Mouse (Mus musculus): Measurements from ENCODE around the gene Ikbke. TPM values are rescaled to one million over a fixed set of nuclear protein-coding genes. Genes with fewer than 3 reads are reported as not detected.

Ikbke gene
- total and polyA plus RNA-seq, 3 experiments, result 14.0 to 43.8 (median 29.5) TPM

DNA sequence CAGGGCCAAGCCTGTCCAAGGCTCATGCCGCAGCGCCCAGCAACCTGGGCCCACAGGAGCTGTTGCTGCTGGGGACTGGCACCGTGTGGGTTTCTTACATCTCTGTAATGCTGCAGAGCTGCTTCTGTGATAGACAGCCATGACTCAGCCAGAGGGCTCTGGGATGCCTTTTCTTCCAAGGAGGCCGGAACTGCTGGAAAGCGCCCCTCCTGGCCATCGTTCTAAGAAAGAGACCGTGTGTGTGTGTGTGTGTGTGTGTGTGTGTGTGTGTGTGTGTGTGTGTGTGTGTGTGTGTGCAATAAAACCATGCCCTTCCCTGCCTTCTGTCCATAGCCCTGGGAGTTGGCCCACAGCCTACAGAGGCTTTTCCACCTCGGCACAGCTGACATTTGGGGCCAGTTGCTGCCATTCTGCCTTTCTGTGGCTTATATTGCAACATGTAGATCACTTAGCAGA is 69.4 kb downstream of the Ikbke start:
- Histone ChIP-seq H3K9ac (ENCODE audit: insufficient read depth, low read depth) (no peak overlapping the region), H3K4me3 (replicated peaks in 1 of 3; ENCODE audit: low read depth in 2 of 3, low read length in 2 of 3, poor library complexity in 1 of 3) (no peak overlapping the region), H3K79me2 (replicated peaks; ENCODE audit: control insufficient read depth, extremely low read depth, insufficient read depth, poor library complexity, severe bottlenecking) (no peaks in the 10 kb centered on the region), H3K4me1 (ENCODE audit: control insufficient read depth in 1 of 2, insufficient read depth in 2 of 2) (peaks cover 2 to 11% of the 10 kb centered on the region in 2 experiments; a peak in 2 of 4 replicates), H3K36me3 (replicated peaks in 1 of 2; ENCODE audit: control insufficient read depth in 1 of 2, insufficient read depth in 1 of 2, low read length in 1 of 2) (no peaks in the 10 kb centered on the region), H3K27ac (ENCODE audit: insufficient read depth, low read depth) (no peak overlapping the region), H3K4me2 (ENCODE audit: insufficient read depth, low read depth, poor library complexity, severe bottlenecking) (no peak overlapping the region), H3K27me3 (replicated peaks) (peaks cover 2% of the 10 kb centered on the region), H3K9me3 (replicated peaks; ENCODE audit: low read length) (no peaks in the 10 kb centered on the region)
- TF ChIP-seq MAX (IDR thresholded peaks at IDR 0.05; ENCODE audit: low read length), result no peak
- no peak for TF ChIP-seq HCFC1 (IDR thresholded peaks at IDR 0.05; ENCODE audit: low read depth, low read length)
- no peak for TF ChIP-seq ZMIZ1 (IDR thresholded peaks at IDR 0.05; ENCODE audit: low read depth, low read length)
- no peak for TF ChIP-seq CHD1 (IDR thresholded peaks at IDR 0.05; ENCODE audit: low read depth, low read length)
- no peak for TF ChIP-seq CHD2 (IDR thresholded peaks at IDR 0.05; ENCODE audit: low read length)
- in situ Hi-C loops (cut with MboI; ENCODE audit: low pct_ligation_motif_present, low pct_unique_long_range_greater_than_20kb, low sequenced_read_pairs), result no loop called here
- dilution Hi-C loops (cut with MboI; ENCODE audit: extremely low pct_ligation_motif_present, extremely low pct_unique_long_range_greater_than_20kb, low sequenced_read_pairs), result no loop called here
- no peak for DNase-seq (ENCODE audit: extremely low read depth)

- DNase-seq (ENCODE audit: extremely low read depth), result no peak
- no peak overlapping the region for H3K9ac ChIP-seq (ENCODE audit: insufficient read depth, low read depth)
- in situ Hi-C loops (cut with MboI; ENCODE audit: low pct_ligation_motif_present, low pct_unique_long_range_greater_than_20kb, low sequenced_read_pairs), result no loop called here
- TF ChIP-seq ELF1 (IDR thresholded peaks at IDR 0.05; ENCODE audit: low read depth, low read length) (no peak), TBP (conservative IDR thresholded peaks at IDR 0.05; ENCODE audit: low read depth, low read length) (no peak), MEF2A (IDR thresholded peaks at IDR 0.05; ENCODE audit: borderline replicate concordance, low read depth, low read length) (no peak), SMC3 (IDR thresholded peaks at IDR 0.05; ENCODE audit: low read depth, low read length) (no peak), POLR2AphosphoS2 (IDR thresholded peaks at IDR 0.05; ENCODE audit: low read depth, low read length) (no peak), ZMIZ1 (IDR thresholded peaks at IDR 0.05; ENCODE audit: low read depth, low read length) (no peak), MXI1 (IDR thresholded peaks at IDR 0.05; ENCODE audit: low read depth, low read length) (no peak), ZC3H11A (IDR thresholded peaks at IDR 0.05; ENCODE audit: low read depth, low read length) (no peak)
- no peaks in the 10 kb centered on the region for H3K79me2 ChIP-seq (replicated peaks; ENCODE audit: control insufficient read depth, extremely low read depth, insufficient read depth, poor library complexity, severe bottlenecking)
- H3K4me1 ChIP-seq (ENCODE audit: control insufficient read depth in 1 of 2, insufficient read depth in 2 of 2), result peaks cover 13 to 16% of the 10 kb centered on the region in 2 experiments
- no peaks in the 10 kb centered on the region for H3K36me3 ChIP-seq (replicated peaks in 1 of 2; ENCODE audit: control insufficient read depth in 1 of 2, insufficient read depth in 1 of 2, low read length in 1 of 2)
- no peak overlapping the region for H3K4me3 ChIP-seq (replicated peaks in 1 of 3; ENCODE audit: low read depth in 2 of 3, low read length in 2 of 3, poor library complexity in 1 of 3)
- H3K4me2 ChIP-seq (ENCODE audit: insufficient read depth, low read depth, poor library complexity, severe bottlenecking), result no peak overlapping the region
- H3K9me3 ChIP-seq (replicated peaks; ENCODE audit: low read length), result no peaks in the 10 kb centered on the region
- no peak overlapping the region for H3K27ac ChIP-seq (ENCODE audit: insufficient read depth, low read depth)
- peaks cover 2% of the 10 kb centered on the region for H3K27me3 ChIP-seq (replicated peaks)
- dilution Hi-C loops (cut with MboI; ENCODE audit: extremely low pct_ligation_motif_present, extremely low pct_unique_long_range_greater_than_20kb, low sequenced_read_pairs), result no loop called here
These were observed 70.6 kb downstream of the Ikbke start for GRCm38 (mm10) chr1:131208800-131209199.

DNA sequence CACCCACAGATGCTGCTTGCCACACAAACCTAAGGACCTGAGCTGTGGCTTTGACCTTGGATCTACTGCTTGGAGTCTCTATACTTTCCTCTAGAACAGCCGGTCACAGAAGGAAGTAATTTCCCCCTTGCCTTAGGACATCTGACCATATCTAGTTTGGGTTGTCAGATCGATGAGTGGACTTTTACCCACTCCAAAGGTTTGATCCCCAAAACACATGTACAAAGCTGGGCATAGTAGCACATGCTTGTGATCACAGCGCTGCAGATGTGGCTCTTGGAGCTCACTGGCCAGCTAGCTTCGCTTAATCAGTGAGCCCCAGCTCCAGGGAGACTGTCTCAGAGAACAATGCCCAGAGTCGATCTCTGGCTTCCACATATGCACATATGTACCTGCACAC is 71.3 kb downstream of the Ikbke start:
- H3K9me3 ChIP-seq (replicated peaks; ENCODE audit: low read length), result no peaks in the 10 kb centered on the region
- H3K27ac ChIP-seq (ENCODE audit: insufficient read depth, low read depth), result no peak overlapping the region
- no peak overlapping the region for H3K4me3 ChIP-seq (replicated peaks in 1 of 3; ENCODE audit: low read depth in 2 of 3, low read length in 2 of 3, poor library complexity in 1 of 3)
- peaks cover 18 to 23% of the 10 kb centered on the region in 2 experiments for H3K4me1 ChIP-seq (ENCODE audit: control insufficient read depth in 1 of 2, insufficient read depth in 2 of 2)
- H3K27me3 ChIP-seq (replicated peaks), result peaks cover under 1% of the 10 kb centered on the region
- no peak overlapping the region for H3K9ac ChIP-seq (ENCODE audit: insufficient read depth, low read depth)
- in situ Hi-C loops (cut with MboI; ENCODE audit: low pct_ligation_motif_present, low pct_unique_long_range_greater_than_20kb, low sequenced_read_pairs), result no loop called here
- H3K4me2 ChIP-seq (ENCODE audit: insufficient read depth, low read depth, poor library complexity, severe bottlenecking), result no peak overlapping the region
- H3K36me3 ChIP-seq (replicated peaks in 1 of 2; ENCODE audit: control insufficient read depth in 1 of 2, insufficient read depth in 1 of 2, low read length in 1 of 2), result no peaks in the 10 kb centered on the region
- dilution Hi-C loops (cut with MboI; ENCODE audit: extremely low pct_ligation_motif_present, extremely low pct_unique_long_range_greater_than_20kb, low sequenced_read_pairs), result no loop called here
- TF ChIP-seq CTCF (conservative IDR thresholded peaks at IDR 0.05 in 1 of 2, IDR thresholded peaks at IDR 0.05 in 1 of 2; ENCODE audit: low read depth in 2 of 2, low read length in 2 of 2) (no peak), EP300 (IDR thresholded peaks at IDR 0.05; ENCODE audit: low read length) (no peak), JUN (IDR thresholded peaks at IDR 0.05; ENCODE audit: insufficient read depth, low read depth, low read length) (no peak), MAZ (IDR thresholded peaks at IDR 0.05; ENCODE audit: low read depth, low read length) (no peak), RCOR1 (conservative IDR thresholded peaks at IDR 0.05; ENCODE audit: low read depth, low read length) (no peak), HCFC1 (IDR thresholded peaks at IDR 0.05; ENCODE audit: low read depth, low read length) (no peak), MXI1 (IDR thresholded peaks at IDR 0.05; ENCODE audit: low read depth, low read length) (no peak), SMC3 (IDR thresholded peaks at IDR 0.05; ENCODE audit: low read depth, low read length) (no peak), MAFK (IDR thresholded peaks at IDR 0.05; ENCODE audit: insufficient replicate concordance, low read length) (no peak), CHD1 (IDR thresholded peaks at IDR 0.05; ENCODE audit: low read depth, low read length) (no peak), CHD2 (IDR thresholded peaks at IDR 0.05; ENCODE audit: low read length) (no peak), ZMIZ1 (IDR thresholded peaks at IDR 0.05; ENCODE audit: low read depth, low read length) (no peak), USF2 (conservative IDR thresholded peaks at IDR 0.05; ENCODE audit: low read depth, low read length) (no peak), E2F4 (IDR thresholded peaks at IDR 0.05; ENCODE audit: insufficient replicate concordance, low read depth, low read length) (no peak), TBP (conservative IDR thresholded peaks at IDR 0.05; ENCODE audit: low read depth, low read length) (no peak), MEF2A (IDR thresholded peaks at IDR 0.05; ENCODE audit: borderline replicate concordance, low read depth, low read length) (no peak), BHLHE40 (IDR thresholded peaks at IDR 0.05; ENCODE audit: low read depth, low read length) (no peak), GABPA (IDR thresholded peaks at IDR 0.05; ENCODE audit: insufficient replicate concordance, low read depth, low read length) (no peak), POLR2A (IDR thresholded peaks at IDR 0.05; ENCODE audit: low read depth, low read length) (no peak)
- no peaks in the 10 kb centered on the region for H3K79me2 ChIP-seq (replicated peaks; ENCODE audit: control insufficient read depth, extremely low read depth, insufficient read depth, poor library complexity, severe bottlenecking)
- no peak for DNase-seq (ENCODE audit: extremely low read depth)
